Mouse (Mus musculus): ENCODE measurements around the gene Rbfox1. TPM values are rescaled to one million over a fixed set of nuclear protein-coding genes. Genes with fewer than 3 reads are reported as not detected.

The Rbfox1 gene
- polyA plus RNA-seq, 1 experiment from 2014 or later: 13.9 TPM

GRCm38 (mm10) chr16:5881820-5882219, 3.3 kb upstream of the Rbfox1 start:
- Histone ChIP-seq H3K9me3 (ENCODE audit: control insufficient read depth, low read length) (no peaks in the 10 kb centered on the region), H3K36me3 (ENCODE audit: control insufficient read depth, insufficient read depth, low read length) (no peaks in the 10 kb centered on the region), H3K4me3 (ENCODE audit: low read depth, low read length) (no peak overlapping the region), H3K27ac (replicated peaks; ENCODE audit: low read depth, low read length) (no peak overlapping the region), H3K4me1 (ENCODE audit: control insufficient read depth, insufficient read depth, low read length) (no peaks in the 10 kb centered on the region), H3K27me3 (replicated peaks; ENCODE audit: control insufficient read depth, insufficient read depth, low read length) (peaks cover 29% of the 10 kb centered on the region), H3K9ac (ENCODE audit: low read depth, low read length) (no peak overlapping the region), H3K4me2 (ENCODE audit: low read depth, low read length) (no peak overlapping the region)
- DNase-seq (ENCODE audit: low spot score): peak; percentile 91
- no peak for ATAC-seq (ENCODE audit: low read depth)
- under 1% methylated on average over 4 of the region's 4 CpGs for WGBS

GRCm38 (mm10) chr16:5885690-5886050, 515 bp downstream of the Rbfox1 start:
- Histone ChIP-seq H3K27ac (replicated peaks; ENCODE audit: low read depth, low read length) (no peak overlapping the region), H3K9ac (ENCODE audit: low read depth, low read length) (no peak overlapping the region), H3K4me3 (ENCODE audit: low read depth, low read length) (peak overlapping the region; percentile 29; the same call in 1 of the 2 replicates), H3K27me3 (replicated peaks; ENCODE audit: control insufficient read depth, insufficient read depth, low read length) (peaks cover 38% of the 10 kb centered on the region), H3K9me3 (ENCODE audit: control insufficient read depth, low read length) (no peaks in the 10 kb centered on the region), H3K4me1 (ENCODE audit: control insufficient read depth, insufficient read depth, low read length) (no peaks in the 10 kb centered on the region), H3K4me2 (ENCODE audit: low read depth, low read length) (peak overlapping the region; percentile 61), H3K36me3 (ENCODE audit: control insufficient read depth, insufficient read depth, low read length) (no peaks in the 10 kb centered on the region)
- no peak for DNase-seq (ENCODE audit: low spot score)
- ATAC-seq (ENCODE audit: low read depth): no peak
- WGBS: 2% methylated on average over 13 of the region's 15 CpGs

GRCm38 (mm10) chr16:5895564-5895963, 10.4 kb downstream of the Rbfox1 start:
- Histone ChIP-seq H3K4me3 (ENCODE audit: low read depth, low read length) (no peak overlapping the region), H3K4me1 (ENCODE audit: control insufficient read depth, insufficient read depth, low read length) (no peaks in the 10 kb centered on the region), H3K9ac (ENCODE audit: low read depth, low read length) (no peak overlapping the region), H3K9me3 (ENCODE audit: control insufficient read depth, low read length) (no peaks in the 10 kb centered on the region), H3K27ac (replicated peaks; ENCODE audit: low read depth, low read length) (no peak overlapping the region), H3K36me3 (ENCODE audit: control insufficient read depth, insufficient read depth, low read length) (no peaks in the 10 kb centered on the region), H3K27me3 (replicated peaks; ENCODE audit: control insufficient read depth, insufficient read depth, low read length) (no peaks in the 10 kb centered on the region), H3K4me2 (ENCODE audit: low read depth, low read length) (no peak overlapping the region)
- WGBS: 80% methylated on average over 7 of the region's 7 CpGs
- ATAC-seq (ENCODE audit: low read depth) (no peak), DNase-seq (ENCODE audit: low spot score) (no peak)

- Histone ChIP-seq H3K27ac (replicated peaks; ENCODE audit: low read depth, low read length) (no peak overlapping the region), H3K36me3 (ENCODE audit: control insufficient read depth, insufficient read depth, low read length) (no peaks in the 10 kb centered on the region), H3K4me3 (ENCODE audit: low read depth, low read length) (no peak overlapping the region), H3K4me2 (ENCODE audit: low read depth, low read length) (no peak overlapping the region), H3K9ac (ENCODE audit: low read depth, low read length) (no peak overlapping the region), H3K4me1 (ENCODE audit: control insufficient read depth, insufficient read depth, low read length) (no peaks in the 10 kb centered on the region), H3K27me3 (replicated peaks; ENCODE audit: control insufficient read depth, insufficient read depth, low read length) (no peaks in the 10 kb centered on the region), H3K9me3 (ENCODE audit: control insufficient read depth, low read length) (no peaks in the 10 kb centered on the region)
- DNase-seq (ENCODE audit: low spot score): no peak
- 28% methylated on average over 2 of the region's 2 CpGs for WGBS
- ATAC-seq (ENCODE audit: low read depth): no peak
Measured at GRCm38 (mm10) chr16:5898330-5898729, 13.2 kb downstream of the Rbfox1 start.

GRCm38 (mm10) chr16:5910742-5911141, 25.6 kb downstream of the Rbfox1 start:
- Histone ChIP-seq H3K4me1 (ENCODE audit: control insufficient read depth, insufficient read depth, low read length) (no peaks in the 10 kb centered on the region), H3K4me3 (ENCODE audit: low read depth, low read length) (no peak overlapping the region), H3K4me2 (ENCODE audit: low read depth, low read length) (no peak overlapping the region), H3K27me3 (replicated peaks; ENCODE audit: control insufficient read depth, insufficient read depth, low read length) (no peaks in the 10 kb centered on the region), H3K27ac (replicated peaks; ENCODE audit: low read depth, low read length) (no peak overlapping the region), H3K9ac (ENCODE audit: low read depth, low read length) (no peak overlapping the region), H3K9me3 (ENCODE audit: control insufficient read depth, low read length) (no peaks in the 10 kb centered on the region), H3K36me3 (ENCODE audit: control insufficient read depth, insufficient read depth, low read length) (no peaks in the 10 kb centered on the region)
- no peak for DNase-seq (ENCODE audit: low spot score)
- 79% methylated on average over 5 of the region's 5 CpGs for WGBS
- ATAC-seq (ENCODE audit: low read depth): no peak

GRCm38 (mm10) chr16:5911880-5912327, 26.7 kb downstream of the Rbfox1 start:
- ATAC-seq (ENCODE audit: low read depth) (no peak), DNase-seq (ENCODE audit: low spot score) (peak; percentile 58)
- Histone ChIP-seq H3K36me3 (ENCODE audit: control insufficient read depth, insufficient read depth, low read length) (no peaks in the 10 kb centered on the region), H3K9me3 (ENCODE audit: control insufficient read depth, low read length) (no peaks in the 10 kb centered on the region), H3K27ac (replicated peaks; ENCODE audit: low read depth, low read length) (no peak overlapping the region), H3K27me3 (replicated peaks; ENCODE audit: control insufficient read depth, insufficient read depth, low read length) (no peaks in the 10 kb centered on the region), H3K9ac (ENCODE audit: low read depth, low read length) (no peak overlapping the region), H3K4me3 (ENCODE audit: low read depth, low read length) (no peak overlapping the region), H3K4me2 (ENCODE audit: low read depth, low read length) (no peak overlapping the region), H3K4me1 (ENCODE audit: control insufficient read depth, insufficient read depth, low read length) (no peaks in the 10 kb centered on the region)
- 17% methylated on average over 2 of the region's 2 CpGs for WGBS

GRCm38 (mm10) chr16:5917937-5918336, 32.8 kb downstream of the Rbfox1 start:
- Histone ChIP-seq H3K9me3 (ENCODE audit: control insufficient read depth, low read length) (no peaks in the 10 kb centered on the region), H3K4me1 (ENCODE audit: control insufficient read depth, insufficient read depth, low read length) (no peaks in the 10 kb centered on the region), H3K27ac (replicated peaks; ENCODE audit: low read depth, low read length) (no peak overlapping the region), H3K27me3 (replicated peaks; ENCODE audit: control insufficient read depth, insufficient read depth, low read length) (no peaks in the 10 kb centered on the region), H3K4me2 (ENCODE audit: low read depth, low read length) (no peak overlapping the region), H3K36me3 (ENCODE audit: control insufficient read depth, insufficient read depth, low read length) (no peaks in the 10 kb centered on the region), H3K9ac (ENCODE audit: low read depth, low read length) (no peak overlapping the region), H3K4me3 (ENCODE audit: low read depth, low read length) (no peak overlapping the region)
- DNase-seq (ENCODE audit: low spot score) (no peak), ATAC-seq (ENCODE audit: low read depth) (no peak)

- ATAC-seq (ENCODE audit: low read depth) (no peak), DNase-seq (ENCODE audit: low spot score) (no peak)
- no peak overlapping the region for H3K9ac ChIP-seq (ENCODE audit: low read depth, low read length)
- no peak overlapping the region for H3K27ac ChIP-seq (replicated peaks; ENCODE audit: low read depth, low read length)
- H3K9me3 ChIP-seq (ENCODE audit: control insufficient read depth, low read length): no peaks in the 10 kb centered on the region
- H3K27me3 ChIP-seq (replicated peaks; ENCODE audit: control insufficient read depth, insufficient read depth, low read length): no peaks in the 10 kb centered on the region
- 29% methylated on average over 1 of the region's 1 CpGs for WGBS
- H3K4me2 ChIP-seq (ENCODE audit: low read depth, low read length): no peak overlapping the region
- no peaks in the 10 kb centered on the region for H3K4me1 ChIP-seq (ENCODE audit: control insufficient read depth, insufficient read depth, low read length)
- H3K36me3 ChIP-seq (ENCODE audit: control insufficient read depth, insufficient read depth, low read length): no peaks in the 10 kb centered on the region
- no peak overlapping the region for H3K4me3 ChIP-seq (ENCODE audit: low read depth, low read length)
Measured at GRCm38 (mm10) chr16:5926986-5927385, 41.8 kb downstream of the Rbfox1 start.

GRCm38 (mm10) chr16:5931680-5932079, 46.5 kb downstream of the Rbfox1 start:
- Histone ChIP-seq H3K9me3 (ENCODE audit: control insufficient read depth, low read length) (no peaks in the 10 kb centered on the region), H3K27ac (replicated peaks; ENCODE audit: low read depth, low read length) (no peak overlapping the region), H3K4me2 (ENCODE audit: low read depth, low read length) (no peak overlapping the region), H3K27me3 (replicated peaks; ENCODE audit: control insufficient read depth, insufficient read depth, low read length) (no peaks in the 10 kb centered on the region), H3K4me3 (ENCODE audit: low read depth, low read length) (no peak overlapping the region), H3K9ac (ENCODE audit: low read depth, low read length) (no peak overlapping the region), H3K36me3 (ENCODE audit: control insufficient read depth, insufficient read depth, low read length) (no peaks in the 10 kb centered on the region), H3K4me1 (ENCODE audit: control insufficient read depth, insufficient read depth, low read length) (no peaks in the 10 kb centered on the region)
- DNase-seq (ENCODE audit: low spot score): peak; percentile 73
- no peak for ATAC-seq (ENCODE audit: low read depth)
- 32% methylated on average over 7 of the region's 7 CpGs for WGBS

Data from embryonic facial prominence, embryonic 14.5 days (tissue).